Mouse (Mus musculus) lung, postnatal 0 days (tissue): ENCODE results near the gene Ankle1. TPM values are rescaled to one million over a fixed set of nuclear protein-coding genes. Genes with fewer than 3 reads are reported as not detected.

Experiments
- ATAC-seq: fragments of 200-750 bp; cut with Nextera tagmentation; 2 replicates; pipeline ENCODE4 v1.8.0; 2017; ENCODE audit warnings: moderate library complexity
- DNase-seq: peaks from one replicate; pipeline ENCODE4 v3.0.0-alpha.2; 2016; ENCODE audit warnings: low spot score
- H3K27ac ChIP-seq: fragments of 300-500 bp; sonication (generic); 2 replicates; pipeline ENCODE4 v1.5.1; 2014; ENCODE audit warnings: antibody characterized with exemption, mild to moderate bottlenecking, low read length, mixed read lengths
- H3K27me3 ChIP-seq: fragments of 300-500 bp; sonication (generic); replicated peaks from 2 replicates; pipeline ENCODE4 v1.6.1; 2014; ENCODE audit warnings: low read length, mixed read lengths; ENCODE audit not compliant: insufficient read depth
- H3K36me3 ChIP-seq: fragments of 300-500 bp; sonication (generic); 2 replicates; pipeline ENCODE4 v1.6.1; 2014; ENCODE audit warnings: low read length, mixed read lengths; ENCODE audit not compliant: insufficient read depth
- H3K4me1 ChIP-seq: fragments of 300-500 bp; sonication (generic); 2 replicates; pipeline ENCODE4 v1.6.1; 2014; ENCODE audit warnings: antibody characterized with exemption, low read depth, low read length, mixed read lengths; ENCODE audit not compliant: insufficient read depth
- H3K4me2 ChIP-seq: fragments of 300-500 bp; sonication (generic); replicated peaks from 2 replicates; pipeline ENCODE4 v1.6.1; 2014; ENCODE audit warnings: low read depth, mild to moderate bottlenecking, low read length, moderate library complexity, mixed read lengths
- H3K4me3 ChIP-seq: fragments of 300-500 bp; sonication (generic); 2 replicates; pipeline ENCODE4 v1.5.1; 2014; ENCODE audit warnings: low read depth, low read length
- H3K9ac ChIP-seq: fragments of 300-500 bp; sonication (generic); replicated peaks from 2 replicates; pipeline ENCODE4 v1.6.1; 2014; ENCODE audit warnings: low read depth, mild to moderate bottlenecking
- H3K9me3 ChIP-seq: fragments of 300-500 bp; sonication (generic); 2 replicates; pipeline ENCODE4 v1.6.1; 2016; ENCODE audit warnings: low read length, mixed read lengths
- CTCF ChIP-seq: IDR thresholded peaks from 2 replicates; pipeline ENCODE4 v1.5.1; 2016; ENCODE audit warnings: antibody characterized with exemption, mild to moderate bottlenecking
- EP300 ChIP-seq: IDR thresholded peaks from 2 replicates; pipeline ENCODE4 v1.6.1; 2016; ENCODE audit warnings: antibody characterized with exemption, mild to moderate bottlenecking, control low read depth
- WGBS: fragments of 180-500 bp; shearing (Covaris S2); extraction: QIAGEN DNeasy Blood & Tissue Kit; methylation state at CpG from one replicate; pipeline ENCODE4 v1.1.7; 2014; 5-methylcytosine and 5-hydroxymethylcytosine counted together
- polyA plus RNA-seq: library from polyadenylated mRNA; unstranded; fragments of >200 nt; fragmentation: Nextera tagmentation; extraction: Ambion mirVana; gene quantifications from 2 replicates; pipeline ENCODE4 v1.2.1, GENCODE M21; 2015

The Ankle1 gene
- polyA plus RNA-seq, 1 experiment from 2014 or later: 0.72 TPM

DNA sequence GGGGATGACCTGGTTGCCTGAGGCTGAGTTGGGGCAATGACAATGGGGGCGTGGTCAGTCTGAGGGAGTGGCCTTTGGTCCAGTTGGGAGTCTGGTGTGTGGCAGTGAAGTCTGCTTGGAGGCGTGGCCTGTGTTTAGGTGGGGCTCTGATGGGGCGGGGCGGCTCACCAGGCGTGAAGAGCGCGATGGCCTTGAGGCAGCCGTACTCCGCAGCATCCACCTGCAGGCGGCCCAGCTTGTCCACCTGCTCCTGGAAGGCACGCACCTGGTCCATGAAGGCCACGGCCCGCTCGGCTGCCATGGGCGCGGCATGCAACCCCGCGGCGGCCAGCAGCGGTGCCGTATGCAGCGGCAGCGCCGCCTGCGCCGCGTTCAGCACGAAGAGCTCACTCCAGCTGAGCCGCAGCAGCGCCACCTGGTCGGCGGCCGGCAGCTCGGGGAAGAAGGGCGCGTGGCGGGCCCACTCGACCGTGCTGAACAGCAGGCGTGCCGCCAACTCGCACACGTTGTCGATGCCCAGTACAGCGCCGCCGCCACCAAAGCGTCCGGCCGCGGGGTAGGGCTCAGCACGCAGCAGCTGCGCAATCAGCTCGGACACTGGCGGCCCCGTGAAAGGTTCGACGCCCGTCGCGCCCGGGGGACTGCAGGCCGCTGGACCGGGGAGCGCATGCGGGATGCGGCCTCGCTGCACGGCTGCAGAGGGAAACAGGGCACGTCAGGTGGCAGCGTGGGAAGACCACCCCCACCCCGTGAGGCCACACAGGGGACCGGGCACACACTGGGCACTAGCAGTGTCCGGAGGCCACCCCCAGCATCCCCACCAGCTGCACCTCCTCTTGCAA is 30.0 kb upstream of the Ankle1 start:
- peak; percentile 17 for ATAC-seq
- Histone ChIP-seq H3K4me2 (peak overlapping the region; percentile 42), H3K9me3 (no peaks in the 10 kb centered on the region), H3K27me3 (no peaks in the 10 kb centered on the region), H3K9ac (no peak overlapping the region), H3K27ac (peak overlapping the region; percentile 28), H3K4me1 (peaks cover 23% of the 10 kb centered on the region; the same call in 1 of the 2 replicates), H3K4me3 (no peak overlapping the region), H3K36me3 (peaks cover 23% of the 10 kb centered on the region; the same call in 1 of the 2 replicates)
- DNase-seq: peak; percentile 83
- WGBS: 26% methylated on average over 72 of the region's 74 CpGs
- TF ChIP-seq EP300 (no peak), CTCF (peak; percentile 64)

DNA sequence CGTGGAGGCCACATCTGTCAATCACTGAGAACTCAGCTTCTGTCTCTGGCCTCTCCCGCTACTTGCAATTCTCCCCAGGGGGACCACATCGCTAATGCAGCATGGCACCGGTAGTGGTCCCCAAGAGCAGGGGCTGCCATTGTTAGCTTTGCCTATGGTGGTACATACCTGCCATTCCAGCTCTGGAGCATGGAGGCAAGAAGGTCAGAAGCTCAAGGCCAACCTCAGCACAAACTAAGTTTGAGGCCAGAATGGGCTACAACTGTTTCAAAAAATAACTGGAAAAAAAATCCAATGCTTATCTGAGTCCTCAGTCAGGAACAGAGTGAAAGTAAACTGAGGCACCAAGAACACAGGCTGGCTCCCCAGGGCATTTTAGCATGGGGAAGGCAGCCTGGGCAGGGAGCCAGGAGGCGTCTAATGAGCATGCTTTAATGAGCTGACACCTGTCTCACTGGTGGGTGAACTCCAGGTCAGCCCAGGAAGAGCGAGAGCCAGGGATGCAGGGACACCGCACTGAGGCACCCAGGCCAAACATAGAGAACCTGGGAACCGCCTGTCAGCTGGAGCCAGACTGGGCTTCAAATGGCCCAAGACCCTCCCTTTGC is 29.3 kb upstream of the Ankle1 start:
- Histone ChIP-seq H3K4me3 (no peak overlapping the region), H3K9ac (no peak overlapping the region), H3K27ac (0 out of 2 replicates have a peak overlapping the region, but pooled peaks have one; percentile 28), H3K4me1 (peaks cover 23% of the 10 kb centered on the region; the same call in 1 of the 2 replicates), H3K9me3 (no peaks in the 10 kb centered on the region), H3K36me3 (peaks cover 23% of the 10 kb centered on the region; the same call in 1 of the 2 replicates), H3K4me2 (no peak overlapping the region), H3K27me3 (no peaks in the 10 kb centered on the region)
- no peak for DNase-seq
- ATAC-seq: no peak
- WGBS: 54% methylated on average over 8 of the region's 8 CpGs
- no peak for TF ChIP-seq CTCF
- TF ChIP-seq EP300: no peak

DNA sequence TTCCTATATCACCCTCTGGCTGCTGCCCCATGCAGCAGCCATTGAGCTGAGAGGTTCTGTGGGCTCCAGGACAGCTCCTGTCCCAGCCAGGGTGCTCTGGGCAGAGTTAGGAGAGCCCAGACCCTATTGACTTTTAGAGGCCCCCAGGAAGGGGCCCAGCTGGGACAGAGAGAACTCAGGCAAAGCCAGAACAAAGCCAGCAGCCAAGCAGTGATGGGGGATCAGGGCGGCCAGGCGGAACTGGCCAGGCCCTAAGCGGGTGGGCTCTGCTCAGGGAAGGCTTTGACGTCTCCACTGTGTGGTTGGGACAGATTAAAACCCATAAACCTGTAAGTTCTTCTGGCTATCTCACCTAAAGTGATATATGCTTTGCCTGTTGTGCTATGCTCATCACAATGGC is 26.8 kb upstream of the Ankle1 start:
- no peak for DNase-seq
- Histone ChIP-seq H3K27me3 (no peaks in the 10 kb centered on the region), H3K27ac (no peak overlapping the region), H3K4me2 (peak overlapping the region; percentile 99), H3K4me1 (peaks cover 37% of the 10 kb centered on the region), H3K4me3 (0 out of 2 replicates have a peak overlapping the region, but pooled peaks have one; percentile 93), H3K36me3 (peaks cover 10% of the 10 kb centered on the region; the same call in 1 of the 2 replicates), H3K9ac (no peak overlapping the region), H3K9me3 (no peaks in the 10 kb centered on the region)
- 79% methylated on average over 4 of the region's 4 CpGs for WGBS
- no peak for ATAC-seq
- no peak for TF ChIP-seq CTCF
- no peak for TF ChIP-seq EP300

DNA sequence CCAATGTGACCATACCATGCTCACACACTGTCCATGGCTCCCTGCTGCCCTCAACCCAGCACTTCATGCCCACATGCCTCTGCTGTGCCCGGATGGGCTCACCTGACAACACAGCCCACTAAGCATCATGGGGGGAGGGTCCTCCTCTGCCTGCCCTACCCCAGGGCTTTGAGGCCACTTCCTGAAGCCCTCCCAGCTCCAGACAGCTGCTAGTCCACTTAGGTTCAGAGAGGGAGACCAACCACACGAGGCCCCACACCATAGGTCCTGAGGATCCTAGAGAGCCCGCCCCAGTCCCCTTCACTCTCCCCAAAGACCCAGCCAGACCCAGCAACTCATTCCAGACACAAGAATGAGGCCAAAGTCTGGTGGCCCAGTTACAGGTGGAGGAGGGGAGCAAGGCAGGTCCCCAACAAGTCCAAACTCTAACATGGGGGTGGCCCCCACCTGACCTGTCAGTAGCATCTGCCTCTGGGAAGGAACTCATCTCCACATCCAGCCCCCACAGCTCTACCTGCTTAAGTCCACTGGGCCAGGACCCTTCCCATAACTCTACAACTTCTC is 26.2 kb upstream of the Ankle1 start:
- H3K36me3 ChIP-seq: peaks cover 4% of the 10 kb centered on the region; the same call in 1 of the 2 replicates
- H3K4me1 ChIP-seq: peaks cover 37% of the 10 kb centered on the region
- H3K9ac ChIP-seq: peak overlapping the region; percentile 84
- DNase-seq (no peak), ATAC-seq (no peak)
- WGBS: 52% methylated on average over 3 of the region's 3 CpGs
- H3K27ac ChIP-seq: peak overlapping the region; percentile 51; the same call in 1 of the 2 replicates
- TF ChIP-seq EP300 (no peak), CTCF (no peak)
- H3K9me3 ChIP-seq: no peaks in the 10 kb centered on the region
- peak overlapping the region; percentile 93 for H3K4me3 ChIP-seq
- H3K27me3 ChIP-seq: no peaks in the 10 kb centered on the region
- H3K4me2 ChIP-seq: peak overlapping the region; percentile 99

DNA sequence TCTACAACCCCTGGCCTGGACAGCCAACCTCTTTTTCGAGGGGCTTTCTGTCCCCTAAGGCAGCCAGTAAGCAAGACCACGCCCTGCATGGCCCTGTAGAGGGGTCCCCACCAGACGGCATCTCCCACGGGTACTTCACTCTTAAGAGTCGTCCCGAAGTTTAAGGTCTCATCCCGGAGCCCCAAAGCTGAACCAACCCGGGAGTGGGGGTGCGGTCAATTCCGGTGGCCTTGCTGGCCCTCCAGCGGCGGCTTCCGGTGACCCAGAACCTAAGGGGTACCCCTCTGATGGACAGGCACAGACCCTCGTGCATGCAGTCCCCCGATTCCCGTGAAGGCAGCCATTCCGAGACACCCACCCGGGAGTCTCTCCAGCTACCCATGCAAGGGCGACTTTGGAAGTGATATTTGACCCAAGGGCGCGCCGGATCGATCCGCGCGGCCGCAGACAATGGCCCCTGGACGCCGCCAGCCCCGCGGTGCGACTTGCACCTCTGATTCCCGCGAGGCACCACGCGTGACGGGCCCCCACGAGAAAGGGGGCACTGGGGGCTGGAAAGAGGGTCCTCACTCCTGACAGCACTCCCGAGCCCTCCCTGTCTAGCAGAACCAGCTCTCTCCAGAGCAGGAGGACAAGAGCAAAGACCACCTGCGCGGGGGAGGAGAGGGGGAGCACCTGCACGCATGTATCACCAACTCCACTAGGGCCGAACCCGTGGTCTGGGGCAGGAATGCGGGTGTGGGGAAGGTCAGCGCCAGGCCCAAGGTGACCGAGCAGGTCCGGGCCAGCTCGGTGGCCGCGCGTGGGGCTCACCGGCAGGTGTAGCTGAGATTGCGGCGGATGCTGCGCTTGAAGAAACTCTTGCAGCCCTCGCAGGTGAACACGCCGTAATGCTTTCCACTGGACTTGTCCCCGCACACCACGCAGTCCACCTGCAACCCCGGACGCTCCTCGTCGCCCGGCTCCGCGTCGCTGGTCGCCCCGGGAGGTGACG is 25.3 kb upstream of the Ankle1 start:
- WGBS: under 1% methylated on average over 68 of the region's 72 CpGs
- peak overlapping the region; percentile 84 for H3K9ac ChIP-seq
- H3K9me3 ChIP-seq: no peaks in the 10 kb centered on the region
- peak overlapping the region; percentile 94 for H3K27ac ChIP-seq
- DNase-seq (no peak), ATAC-seq (no peak)
- H3K4me3 ChIP-seq: peak overlapping the region; percentile 93
- TF ChIP-seq EP300 (no peak), CTCF (no peak)
- no peaks in the 10 kb centered on the region for H3K27me3 ChIP-seq
- H3K4me1 ChIP-seq: peaks cover 37% of the 10 kb centered on the region
- peaks cover 3% of the 10 kb centered on the region; the same call in 1 of the 2 replicates for H3K36me3 ChIP-seq
- H3K4me2 ChIP-seq: peak overlapping the region; percentile 99
